Mouse (Mus musculus) bone marrow macrophage, adult 2 months (primary cell): ENCODE measurements around the gene Raly.

Experiments
- CTCF ChIP-seq: IDR thresholded peaks from 2 replicates; pipeline ENCODE4 v1.5.1; 2012; ENCODE audit warnings: low read depth, mild to moderate bottlenecking, low read length, moderate library complexity
- POLR2A ChIP-seq: IDR thresholded peaks from 2 replicates; pipeline ENCODE4 v1.6.1; 2012; ENCODE audit warnings: mild to moderate bottlenecking, low read depth, low read length, borderline replicate concordance

GRCm38 (mm10) chr2:154817089-154817488 is 26.2 kb downstream of the Raly start:
- TF ChIP-seq CTCF (no peak), POLR2A (no peak)
